Mouse (Mus musculus) testis, adult 2 months (tissue): ENCODE data around the gene Cd59b.

Source experiments
- CTCF ChIP-seq: fragments of 200-500 bp; IDR thresholded peaks from 2 replicates; pipeline ENCODE4 v1.5.1; 2012; ENCODE audit warnings: low read depth, mild to moderate bottlenecking, inconsistent platforms, low read length, moderate library complexity; ENCODE audit not compliant: control insufficient read depth, insufficient read depth, insufficient replicate concordance
- POLR2A ChIP-seq: fragments of 200-500 bp; IDR thresholded peaks from 2 replicates; pipeline ENCODE4 v1.6.1; 2012; ENCODE audit warnings: low read depth, mild to moderate bottlenecking, inconsistent platforms, low read length, moderate library complexity; ENCODE audit not compliant: control insufficient read depth

- TF ChIP-seq CTCF, result no peak
- no peak; the same call in 1 of the 2 replicates for TF ChIP-seq POLR2A
Observed at GRCm38 (mm10) chr2:104027458-104028138, 42.1 kb upstream of the Cd59b start, which contains the start of gene Fbxo3.
